Mouse (Mus musculus): Measurements from ENCODE around the gene Rtn3. TPM values are rescaled to one million over a fixed set of nuclear protein-coding genes. Genes with fewer than 3 reads are reported as not detected.
"Not testable (repeated sequence)": the region's sequence is repeated elsewhere in the genome, so short reads cannot be mapped to it uniquely, and the experiment has no call there.

Rtn3 gene
- polyA plus RNA-seq, 1 experiment from 2014 or later = 371 TPM

DNA sequence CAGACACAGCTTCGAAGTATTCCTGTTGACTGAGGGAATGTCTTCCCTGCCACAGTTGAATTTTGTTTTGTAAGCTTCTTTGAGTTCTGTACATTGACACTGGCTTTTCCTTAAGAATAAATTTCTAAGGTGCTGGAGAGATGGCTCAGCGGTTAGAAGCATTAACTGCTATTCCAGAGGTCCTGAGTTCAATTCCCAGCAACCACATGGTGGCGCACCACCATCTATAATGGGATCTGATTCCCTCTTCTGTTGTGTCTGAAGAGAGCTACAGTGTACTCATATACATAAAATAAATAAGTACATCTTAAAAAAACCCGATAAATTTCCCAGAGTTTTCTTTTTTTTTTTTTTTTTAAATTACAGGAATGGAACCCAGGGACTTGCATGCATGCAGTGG is 24.9 kb upstream of the Rtn3 start:
- H3K36me3 ChIP-seq (ENCODE audit: control insufficient read depth, insufficient read depth, low read length) = peaks cover 5% of the 10 kb centered on the region; the same call in 1 of the 2 replicates
- 74% methylated on average over 4 of the region's 4 CpGs for WGBS

DNA sequence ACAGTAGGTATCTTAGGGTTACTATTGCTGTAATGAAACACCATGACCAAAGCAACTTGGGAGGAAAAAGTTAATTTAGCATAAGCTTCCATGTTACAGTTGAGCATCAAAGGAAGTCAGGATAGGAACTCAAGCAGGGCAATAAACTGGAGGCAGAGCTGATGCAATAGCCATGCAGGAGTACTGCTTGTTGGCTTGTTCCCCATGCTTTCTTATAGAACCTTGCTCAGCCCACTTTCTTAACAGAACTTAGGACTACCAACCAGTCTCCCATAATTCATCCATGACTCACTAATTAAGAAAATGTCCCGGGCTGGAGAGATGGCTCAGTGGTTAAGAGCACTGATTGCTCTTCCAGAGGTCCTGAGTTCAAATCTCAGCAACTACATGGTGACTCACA is 23.2 kb upstream of the Rtn3 start:
- peaks cover 5% of the 10 kb centered on the region; the same call in 1 of the 2 replicates for H3K36me3 ChIP-seq (ENCODE audit: control insufficient read depth, insufficient read depth, low read length)
- no peak for ATAC-seq (ENCODE audit: low FRiP score)
- no peak overlapping the region for H3K4me2 ChIP-seq
- no peaks in the 10 kb centered on the region for H3K4me1 ChIP-seq (ENCODE audit: control insufficient read depth, insufficient read depth, low read length)
- no peak overlapping the region for H3K4me3 ChIP-seq (ENCODE audit: low read depth, low read length)
- H3K9me3 ChIP-seq (ENCODE audit: control insufficient read depth, low read length) = no peaks in the 10 kb centered on the region
- H3K27me3 ChIP-seq (ENCODE audit: control insufficient read depth, insufficient read depth, low read length) = no peaks in the 10 kb centered on the region
- H3K27ac ChIP-seq (ENCODE audit: low read depth, low read length) = no peak overlapping the region
- 95% methylated on average over 1 of the region's 1 CpGs for WGBS
- no peak overlapping the region for H3K9ac ChIP-seq (ENCODE audit: low read length)
- DNase-seq (ENCODE audit: low spot score, missing footprints) = no peak

More for the DNA sequence above, 24.9 kb upstream of the Rtn3 start:
- Histone ChIP-seq H3K27ac (ENCODE audit: low read depth, low read length) (no peak overlapping the region), H3K9me3 (ENCODE audit: control insufficient read depth, low read length) (no peaks in the 10 kb centered on the region), H3K9ac (ENCODE audit: low read length) (no peak overlapping the region), H3K4me3 (ENCODE audit: low read depth, low read length) (no peak overlapping the region), H3K27me3 (ENCODE audit: control insufficient read depth, insufficient read depth, low read length) (no peaks in the 10 kb centered on the region), H3K4me2 (no peak overlapping the region), H3K4me1 (ENCODE audit: control insufficient read depth, insufficient read depth, low read length) (no peaks in the 10 kb centered on the region)
- DNase-seq (ENCODE audit: low spot score, missing footprints) = no peak
- ATAC-seq (ENCODE audit: low FRiP score) = no peak

DNA sequence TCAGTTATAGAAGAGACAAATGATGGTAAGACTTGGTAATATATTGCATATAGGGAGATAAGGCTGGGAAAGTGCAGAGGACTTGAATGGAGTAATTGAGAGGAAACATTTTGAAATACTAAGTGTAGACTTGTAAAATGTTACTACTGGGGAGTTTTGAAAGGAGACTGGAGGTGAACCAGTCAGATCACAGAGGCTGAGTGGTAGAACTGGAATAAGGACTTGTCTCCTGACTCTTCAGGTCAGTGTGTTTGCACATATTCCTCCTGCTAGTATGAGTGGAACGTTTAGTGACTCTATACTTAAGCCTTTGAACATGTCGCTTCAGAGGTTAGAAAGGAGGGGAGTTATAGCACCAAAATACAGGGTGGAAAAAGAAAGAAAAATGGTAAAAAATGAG is 19.4 kb upstream of the Rtn3 start:
- no peak overlapping the region for H3K27ac ChIP-seq (ENCODE audit: low read depth, low read length)
- no peak overlapping the region for H3K4me3 ChIP-seq (ENCODE audit: low read depth, low read length)
- 88% methylated on average over 2 of the region's 2 CpGs for WGBS
- no peaks in the 10 kb centered on the region for H3K27me3 ChIP-seq (ENCODE audit: control insufficient read depth, insufficient read depth, low read length)
- no peak for ATAC-seq (ENCODE audit: low FRiP score)
- H3K9ac ChIP-seq (ENCODE audit: low read length) = no peak overlapping the region
- H3K4me1 ChIP-seq (ENCODE audit: control insufficient read depth, insufficient read depth, low read length) = no peaks in the 10 kb centered on the region
- no peaks in the 10 kb centered on the region for H3K9me3 ChIP-seq (ENCODE audit: control insufficient read depth, low read length)
- DNase-seq (ENCODE audit: low spot score, missing footprints) = no peak
- no peaks in the 10 kb centered on the region for H3K36me3 ChIP-seq (ENCODE audit: control insufficient read depth, insufficient read depth, low read length)
- H3K4me2 ChIP-seq = no peak overlapping the region

DNA sequence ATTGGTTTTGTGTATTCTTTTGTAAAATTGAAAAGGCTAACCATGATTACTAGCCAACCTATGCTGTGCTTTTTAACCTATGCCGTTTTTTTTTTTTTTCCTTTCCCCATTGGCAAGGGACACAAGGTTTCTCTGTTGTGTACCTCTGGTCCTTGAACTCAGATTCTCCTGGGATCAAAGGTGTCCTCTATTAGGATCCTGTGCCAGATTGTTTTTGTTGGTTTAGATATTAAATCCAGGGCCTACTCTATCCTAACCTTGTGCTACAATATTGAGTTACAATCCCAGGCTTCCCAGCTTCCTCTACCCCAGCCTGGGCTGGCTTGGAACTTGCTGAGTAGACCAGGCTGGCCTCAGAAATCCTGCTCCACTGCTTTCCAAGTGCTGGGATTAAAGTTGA is 17.6 kb upstream of the Rtn3 start:
- no peak overlapping the region for H3K4me2 ChIP-seq
- H3K9me3 ChIP-seq (ENCODE audit: control insufficient read depth, low read length) = no peaks in the 10 kb centered on the region
- DNase-seq (ENCODE audit: low spot score, missing footprints) (no peak), ATAC-seq (ENCODE audit: low FRiP score) (no peak)
- WGBS = 90% methylated on average over 1 of the region's 1 CpGs
- H3K9ac ChIP-seq (ENCODE audit: low read length) = no peak overlapping the region
- H3K4me3 ChIP-seq (ENCODE audit: low read depth, low read length) = no peak overlapping the region
- H3K4me1 ChIP-seq (ENCODE audit: control insufficient read depth, insufficient read depth, low read length) = no peaks in the 10 kb centered on the region
- H3K36me3 ChIP-seq (ENCODE audit: control insufficient read depth, insufficient read depth, low read length) = no peaks in the 10 kb centered on the region
- no peaks in the 10 kb centered on the region for H3K27me3 ChIP-seq (ENCODE audit: control insufficient read depth, insufficient read depth, low read length)
- H3K27ac ChIP-seq (ENCODE audit: low read depth, low read length) = no peak overlapping the region

DNA sequence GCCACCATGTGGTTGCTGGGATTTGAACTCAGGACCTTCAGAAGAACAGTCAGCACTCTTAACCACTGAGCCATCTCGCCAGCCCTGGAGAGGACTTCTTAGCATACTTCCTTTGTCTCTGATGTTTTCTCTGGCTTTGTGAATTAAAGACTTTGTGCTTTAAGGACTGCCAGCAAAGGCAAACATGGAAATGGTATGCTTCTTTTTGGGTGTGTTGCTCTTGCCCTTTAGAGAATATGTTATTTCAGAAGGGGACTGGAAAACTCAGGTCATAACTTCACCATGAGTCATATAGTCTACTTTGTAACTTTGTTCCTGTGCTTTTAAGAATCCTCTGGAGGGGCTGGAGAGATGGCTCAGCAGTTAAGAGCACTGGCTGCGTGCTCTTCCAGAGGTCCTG is 15.7 kb upstream of the Rtn3 start:
- WGBS = 91% methylated on average over 2 of the region's 2 CpGs
- no peak overlapping the region for H3K9ac ChIP-seq (ENCODE audit: low read length)
- no peak overlapping the region for H3K27ac ChIP-seq (ENCODE audit: low read depth, low read length)
- no peak overlapping the region for H3K4me3 ChIP-seq (ENCODE audit: low read depth, low read length)
- no peak for ATAC-seq (ENCODE audit: low FRiP score)
- H3K9me3 ChIP-seq (ENCODE audit: control insufficient read depth, low read length) = no peaks in the 10 kb centered on the region
- DNase-seq (ENCODE audit: low spot score, missing footprints) = no peak
- H3K4me2 ChIP-seq = no peak overlapping the region
- no peaks in the 10 kb centered on the region for H3K4me1 ChIP-seq (ENCODE audit: control insufficient read depth, insufficient read depth, low read length)
- H3K27me3 ChIP-seq (ENCODE audit: control insufficient read depth, insufficient read depth, low read length) = no peaks in the 10 kb centered on the region
- no peaks in the 10 kb centered on the region for H3K36me3 ChIP-seq (ENCODE audit: control insufficient read depth, insufficient read depth, low read length)

DNA sequence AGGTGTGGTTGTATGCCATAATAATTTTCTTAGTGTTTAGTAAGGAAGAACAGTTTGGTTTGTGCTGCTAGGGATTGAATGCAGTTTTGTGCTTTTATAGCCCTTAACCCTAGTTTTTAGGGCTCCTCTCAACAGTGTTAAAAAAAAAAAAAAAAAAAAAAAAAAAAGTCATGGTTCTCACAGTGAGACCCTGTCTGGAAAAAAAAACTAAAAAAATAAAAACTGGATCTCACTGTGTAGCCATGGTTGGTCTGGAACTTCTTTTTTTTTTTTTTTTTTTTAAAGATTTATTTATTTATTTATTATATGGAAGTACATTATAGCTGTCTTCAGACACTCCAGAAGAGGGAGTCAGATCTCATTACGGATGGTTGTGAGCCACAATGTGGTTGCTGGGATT is 13.0 kb upstream of the Rtn3 start:
- H3K4me3 ChIP-seq (ENCODE audit: low read depth, low read length); H3K36me3 ChIP-seq (ENCODE audit: control insufficient read depth, insufficient read depth, low read length); H3K27ac ChIP-seq (ENCODE audit: low read depth, low read length); H3K4me2 ChIP-seq; H3K27me3 ChIP-seq (ENCODE audit: control insufficient read depth, insufficient read depth, low read length); H3K9ac ChIP-seq (ENCODE audit: low read length); H3K9me3 ChIP-seq (ENCODE audit: control insufficient read depth, low read length); DNase-seq (ENCODE audit: low spot score, missing footprints); H3K4me1 ChIP-seq (ENCODE audit: control insufficient read depth, insufficient read depth, low read length); ATAC-seq (ENCODE audit: low FRiP score): not testable (repeated sequence)
- WGBS = 88% methylated on average over 1 of the region's 1 CpGs

DNA sequence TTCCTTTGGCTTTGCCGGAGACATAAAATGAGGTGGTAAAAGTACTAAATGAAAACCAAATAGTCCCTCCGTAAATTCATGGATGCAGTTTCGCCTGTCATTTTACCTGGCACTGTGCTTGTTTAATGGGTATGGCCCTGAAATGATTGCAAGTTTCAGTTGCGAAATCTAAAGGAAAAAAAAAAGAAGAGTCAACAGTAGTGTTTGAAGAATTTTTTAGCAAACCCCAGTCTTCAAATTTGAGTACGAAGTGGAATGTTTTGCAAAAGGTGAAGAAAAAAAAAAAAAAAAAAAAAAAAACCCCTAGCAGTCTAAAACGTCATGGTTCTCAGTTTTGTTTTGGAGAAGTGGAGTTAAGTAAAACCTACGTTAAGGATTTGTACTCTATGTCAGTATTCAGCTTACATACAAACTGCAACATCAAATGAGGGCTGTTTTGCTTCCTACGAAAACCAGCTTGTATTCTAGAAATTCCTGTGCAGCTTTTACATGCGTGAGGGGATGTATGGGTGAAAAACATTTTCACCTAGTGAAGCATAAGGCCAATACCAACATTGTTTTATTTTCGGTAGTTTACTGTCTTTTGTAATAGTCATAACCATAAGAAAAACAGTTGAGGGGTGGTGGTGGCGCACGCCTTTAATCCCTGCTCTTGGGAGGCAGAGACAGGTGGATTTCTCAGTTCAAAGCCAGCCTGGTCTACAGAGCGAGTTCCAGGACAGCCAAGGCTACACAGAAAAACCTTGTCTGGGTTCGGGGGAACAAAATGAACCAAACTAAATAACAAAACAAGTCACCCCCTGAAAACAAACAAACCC is 12.3 kb upstream of the Rtn3 start:
- no peak for ATAC-seq (ENCODE audit: low FRiP score)
- Histone ChIP-seq H3K4me3 (ENCODE audit: low read depth, low read length) (peak overlapping the region; percentile 43), H3K4me2 (peak overlapping the region; percentile 74), H3K27me3 (ENCODE audit: control insufficient read depth, insufficient read depth, low read length) (no peaks in the 10 kb centered on the region), H3K27ac (ENCODE audit: low read depth, low read length) (no peak overlapping the region), H3K36me3 (ENCODE audit: control insufficient read depth, insufficient read depth, low read length) (no peaks in the 10 kb centered on the region), H3K4me1 (ENCODE audit: control insufficient read depth, insufficient read depth, low read length) (no peaks in the 10 kb centered on the region), H3K9ac (ENCODE audit: low read length) (peak overlapping the region; percentile 75; the same call in 1 of the 2 replicates), H3K9me3 (ENCODE audit: control insufficient read depth, low read length) (no peaks in the 10 kb centered on the region)
- peak; percentile 89 for DNase-seq (ENCODE audit: low spot score, missing footprints)
- 53% methylated on average over 14 of the region's 14 CpGs for WGBS

DNA sequence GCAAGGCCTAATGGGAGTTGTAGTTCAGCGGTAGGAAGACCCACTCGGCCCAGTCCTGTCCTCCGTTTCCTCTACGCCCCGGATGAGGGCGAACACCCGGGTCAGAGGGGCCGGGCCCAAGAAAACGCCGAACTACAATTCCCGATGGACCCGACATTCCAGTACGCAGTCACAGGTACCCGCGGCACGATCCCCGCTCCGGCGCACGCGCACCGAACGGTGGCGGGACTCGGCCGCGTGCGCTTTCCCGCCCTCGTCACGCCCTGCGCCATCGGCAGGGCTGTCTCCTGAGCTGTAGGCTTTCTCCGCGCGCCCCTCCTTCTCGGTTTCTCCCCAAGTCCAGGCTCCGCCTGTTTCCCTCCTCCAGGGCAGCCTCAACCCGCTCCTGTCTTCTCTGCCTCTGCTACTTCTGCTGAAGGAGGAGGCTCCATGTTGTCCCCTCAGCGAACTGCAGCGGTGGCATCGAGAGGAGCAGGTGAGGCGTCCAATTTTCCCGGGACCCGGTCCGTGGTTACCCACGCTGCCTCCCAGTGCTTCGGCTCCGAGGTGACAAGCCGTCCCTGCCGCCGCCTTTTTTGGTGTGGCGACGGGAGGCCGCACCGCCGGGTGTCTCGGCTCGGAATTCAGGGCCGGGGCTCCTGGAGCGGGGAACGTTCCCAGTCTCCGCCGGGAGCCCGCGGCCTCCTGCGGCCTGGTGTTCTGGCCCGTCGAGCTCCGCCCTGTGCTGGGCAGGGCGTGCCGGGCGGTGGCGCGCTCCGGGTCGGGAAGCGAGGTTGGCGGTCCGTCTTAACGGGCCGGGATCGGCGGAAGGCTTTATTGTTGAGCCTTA is 11.3 kb upstream of the Rtn3 start:
- peak; percentile 97 for ATAC-seq (ENCODE audit: low FRiP score)
- WGBS = under 1% methylated on average over 84 of the region's 84 CpGs
- Histone ChIP-seq H3K4me1 (ENCODE audit: control insufficient read depth, insufficient read depth, low read length) (no peaks in the 10 kb centered on the region), H3K27ac (ENCODE audit: low read depth, low read length) (peak overlapping the region; percentile 88), H3K27me3 (ENCODE audit: control insufficient read depth, insufficient read depth, low read length) (no peaks in the 10 kb centered on the region), H3K4me3 (ENCODE audit: low read depth, low read length) (peak overlapping the region; percentile 43), H3K9me3 (ENCODE audit: control insufficient read depth, low read length) (no peaks in the 10 kb centered on the region), H3K36me3 (ENCODE audit: control insufficient read depth, insufficient read depth, low read length) (no peaks in the 10 kb centered on the region), H3K4me2 (peak overlapping the region; percentile 74), H3K9ac (ENCODE audit: low read length) (peak overlapping the region; percentile 75)
- DNase-seq (ENCODE audit: low spot score, missing footprints) = peak; percentile 99
